Comparison of ENCODE assay signal across 23 mouse cellular contexts in the genomic region with DNA sequence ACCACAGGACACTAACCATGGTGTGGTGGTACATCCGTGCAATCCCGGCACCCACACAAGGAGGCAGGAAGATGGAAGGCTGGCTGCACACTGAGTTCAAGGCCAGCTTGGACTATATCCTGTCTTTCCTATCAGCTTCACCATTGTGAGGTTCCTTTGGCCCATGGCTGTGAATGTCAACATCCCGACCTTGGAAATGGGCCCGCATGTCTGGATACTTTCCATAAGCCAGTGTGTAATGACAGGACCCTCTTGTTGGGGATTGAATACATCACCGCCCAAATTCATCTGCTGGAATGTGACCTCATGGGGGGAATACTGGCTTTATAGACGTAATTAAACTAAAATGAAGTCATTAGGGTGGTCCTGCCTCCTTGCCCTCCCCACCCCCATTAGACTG. TPM values are rescaled to one million over a fixed set of nuclear protein-coding genes. Genes with fewer than 3 reads are reported as not detected.
A peak's percentile ranks its signal among the peaks of the same experiment; 100 is the strongest.
DNase-seq lines count a peak whose midpoint lies in the region; ATAC-seq and TF ChIP-seq lines count a peak whose summit lies in the region.
"Had no signal": no experiment of that assay in that cellular context is flagged by ENCODE, and none has a peak within 500 bp of the region (broad histone marks: within the 10 kb centered on the region; RNA-seq: fewer than 3 reads in every experiment).

No protein-coding gene starts in this region.

- no peak overlapping the region for H3K9ac ChIP-seq in lung, embryonic 15.5 days
- H3K9ac ChIP-seq in lung, postnatal 0 days (replicated peaks; ENCODE audit: low read depth), result no peak overlapping the region
- H3K9ac ChIP-seq: embryonic facial prominence, embryonic 13.5 days; embryonic facial prominence, embryonic 15.5 days; forebrain, embryonic 12.5 days had no signal

- H3K27ac ChIP-seq in lung, embryonic 15.5 days, result no peak overlapping the region
- H3K27ac ChIP-seq in lung, postnatal 0 days (ENCODE audit: low read length), result no peak overlapping the region
- H3K27ac ChIP-seq: embryonic facial prominence, embryonic 13.5 days; embryonic facial prominence, embryonic 15.5 days; forebrain, embryonic 10.5 days; forebrain, embryonic 12.5 days had no signal

- TF ChIP-seq EP300 in lung, postnatal 0 days (IDR thresholded peaks at IDR 0.05), result no peak

- H3K4me3 ChIP-seq in lung, embryonic 15.5 days, result no peak overlapping the region
- H3K4me3 ChIP-seq in lung, postnatal 0 days (ENCODE audit: low read depth, low read length), result no peak overlapping the region
- H3K4me3 ChIP-seq in lung, adult 2 months (replicated peaks; ENCODE audit: extremely low read depth, low read depth, low read length), result no peak overlapping the region
- H3K4me3 ChIP-seq: embryonic facial prominence, embryonic 13.5 days; embryonic facial prominence, embryonic 15.5 days; erythroblast, embryonic 14.5 days; forebrain, embryonic 10.5 days; forebrain, embryonic 12.5 days had no signal

- H3K4me1 ChIP-seq in lung, embryonic 15.5 days, result peaks cover 22% of the 10 kb centered on the region
- no peaks in the 10 kb centered on the region for H3K4me1 ChIP-seq in lung, postnatal 0 days (ENCODE audit: insufficient read depth, low read depth, low read length)
- H3K4me1 ChIP-seq in lung, adult 2 months (ENCODE audit: control insufficient read depth, insufficient read depth, low read length), result no peaks in the 10 kb centered on the region
- H3K4me1 ChIP-seq: embryonic facial prominence, embryonic 13.5 days; embryonic facial prominence, embryonic 15.5 days; forebrain, embryonic 10.5 days; forebrain, embryonic 12.5 days had no signal

- WGBS in lung, embryonic 15.5 days, result 63% methylated on average over 6 of the region's 6 CpGs
- WGBS in lung, postnatal 0 days, result 67% methylated on average over 6 of the region's 6 CpGs
- 66% methylated on average over 6 of the region's 6 CpGs for WGBS in lung, adult 2 months

- H3K9me3 ChIP-seq in lung, embryonic 15.5 days, result no peaks in the 10 kb centered on the region
- H3K9me3 ChIP-seq in lung, postnatal 0 days (ENCODE audit: low read length), result no peaks in the 10 kb centered on the region
- H3K9me3 ChIP-seq: embryonic facial prominence, embryonic 13.5 days; embryonic facial prominence, embryonic 15.5 days; forebrain, embryonic 12.5 days had no signal

- DNase-seq in lung, adult 18-20 months, result no peak
- DNase-seq in lung, postnatal 0 days (ENCODE audit: low spot score), result no peak
- DNase-seq in lung, adult 2 months, result no peak
- peak; percentile 49 to 64 for DNase-seq in lung, postnatal 4 days
- no peak for DNase-seq in urinary bladder, postnatal 14 days (ENCODE audit: low spot score)
- DNase-seq: adrenal gland, adult 2 months; adrenal gland, postnatal 10 days; adrenal gland, postnatal 25 days; cerebellum, adult 11 months; cerebellum, adult 18-20 months; cerebellum, adult 8-10 months; cerebellum, adult 9-11 months; cerebellum, postnatal 14 days; cerebellum, postnatal 36 days; embryo, embryonic 11 days had no signal

- no peaks in the 10 kb centered on the region for H3K36me3 ChIP-seq in lung, embryonic 15.5 days
- H3K36me3 ChIP-seq in lung, postnatal 0 days (ENCODE audit: insufficient read depth, low read length), result no peaks in the 10 kb centered on the region
- H3K36me3 ChIP-seq: embryonic facial prominence, embryonic 13.5 days; embryonic facial prominence, embryonic 15.5 days; forebrain, embryonic 10.5 days; forebrain, embryonic 12.5 days had no signal

- TF ChIP-seq CTCF in lung, postnatal 0 days (IDR thresholded peaks at IDR 0.05), result no peak
- no peak for TF ChIP-seq CTCF in lung, adult 2 months (IDR thresholded peaks at IDR 0.05; ENCODE audit: insufficient read depth, low read length)

- no peak for TF ChIP-seq POLR2A in lung, adult 2 months (IDR thresholded peaks at IDR 0.05; ENCODE audit: borderline replicate concordance, extremely low read depth, low read depth, low read length)

- H3K27me3 ChIP-seq in lung, embryonic 15.5 days, result no peaks in the 10 kb centered on the region; the same call in 1 of the 2 replicates
- H3K27me3 ChIP-seq in lung, postnatal 0 days (replicated peaks; ENCODE audit: insufficient read depth, low read length), result no peaks in the 10 kb centered on the region

- H3K4me2 ChIP-seq in lung, embryonic 15.5 days, result no peak overlapping the region
- no peak overlapping the region for H3K4me2 ChIP-seq in lung, postnatal 0 days (replicated peaks; ENCODE audit: low read depth, low read length)
- H3K4me2 ChIP-seq: embryonic facial prominence, embryonic 13.5 days; embryonic facial prominence, embryonic 15.5 days; forebrain, embryonic 12.5 days had no signal

- peak; percentile 29; the same call in 1 of the 2 replicates for ATAC-seq in lung, embryonic 15.5 days (ENCODE audit: borderline replicate concordance, extremely low read depth, low FRiP score, low TSS enrichment)
- peak; percentile 29; the same call in 1 of the 2 replicates for ATAC-seq in lung, postnatal 0 days
- ATAC-seq: forebrain, embryonic 14.5 days had no signal

RNA-seq across cellular contexts. Expression of a gene that starts 12.0 kb away (rescaled TPM):
- 50.1 and 55.7 TPM in 2 replicates for polyA plus RNA-seq in lung, embryonic 15.5 days (2015; fragmentation: Nextera tagmentation; extraction: Ambion mirVana)
- polyA plus RNA-seq in lung, postnatal 0 days (2015; fragmentation: Nextera tagmentation; extraction: Ambion mirVana), result 25.3 and 26.7 TPM in 2 replicates
- 26.9 and 28.2 TPM in 2 replicates for polyA plus RNA-seq in lung, adult 2 months (2012; rRNA removed)
- polyA plus RNA-seq: C2C12; erythroblast, embryonic 14.5 days had no signal

Comparison
In these comparisons a context has a peak if more than half of its experiments do, and no peak if none do; other contexts are left out.
1. DNase-seq: peak in lung, postnatal 4 days (2 of 2); none in lung, adult 18-20 months (0 of 2), lung, postnatal 0 days (single experiment), lung, adult 2 months (single experiment) and urinary bladder, postnatal 14 days (single experiment).